Mouse (Mus musculus) hindbrain, embryonic 15.5 days (tissue): ENCODE results near the gene Prkg1. TPM values are rescaled to one million over a fixed set of nuclear protein-coding genes. Genes with fewer than 3 reads are reported as not detected.
"Not testable (repeated sequence)": the region's sequence is repeated elsewhere in the genome, so short reads cannot be mapped to it uniquely, and the experiment has no call there.

Source experiments
- ATAC-seq: fragments of 200-750 bp; cut with Nextera tagmentation; 2 replicates; pipeline ENCODE4 v1.8.0; 2017; ENCODE audit warnings: low read depth, moderate number of reproducible peaks, moderate TSS enrichment; ENCODE audit not compliant: low FRiP score
- H3K27ac ChIP-seq: fragments of 300-500 bp; sonication (generic); replicated peaks from 2 replicates; pipeline ENCODE4 v1.5.1; 2015; ENCODE audit warnings: mild to moderate bottlenecking, inconsistent platforms
- H3K27me3 ChIP-seq: fragments of 300-500 bp; sonication (generic); 2 replicates; pipeline ENCODE4 v1.6.1; 2015; ENCODE audit warnings: control low read depth, inconsistent platforms
- H3K36me3 ChIP-seq: fragments of 300-500 bp; sonication (generic); 2 replicates; pipeline ENCODE4 v1.6.1; 2015; ENCODE audit warnings: control low read depth, inconsistent platforms
- H3K4me1 ChIP-seq: fragments of 300-500 bp; sonication (generic); replicated peaks from 2 replicates; pipeline ENCODE4 v1.6.1; 2015; ENCODE audit warnings: control low read depth, inconsistent platforms
- H3K4me2 ChIP-seq: fragments of 300-500 bp; sonication (generic); 2 replicates; pipeline ENCODE4 v1.6.1; 2015; ENCODE audit warnings: moderate library complexity, mild to moderate bottlenecking, inconsistent platforms
- H3K4me3 ChIP-seq: fragments of 300-500 bp; sonication (generic); 2 replicates; pipeline ENCODE4 v1.5.1; 2015; ENCODE audit warnings: mild to moderate bottlenecking, inconsistent platforms
- H3K9ac ChIP-seq: fragments of 300-500 bp; sonication (generic); 2 replicates; pipeline ENCODE4 v1.6.1; 2015; ENCODE audit warnings: inconsistent platforms
- H3K9me3 ChIP-seq: fragments of 300-500 bp; sonication (generic); 2 replicates; pipeline ENCODE4 v1.6.1; 2016; ENCODE audit warnings: control low read depth, inconsistent platforms
- WGBS: fragments of 180-500 bp; shearing (Covaris S2); methylation state at CpG from one replicate; pipeline ENCODE4 v1.1.7; 2015; 5-methylcytosine and 5-hydroxymethylcytosine counted together
- polyA plus RNA-seq: library from polyadenylated mRNA; unstranded; fragments of >200 nt; fragmentation: Nextera tagmentation; extraction: Ambion mirVana; gene quantifications from 2 replicates; pipeline ENCODE4 v1.2.1, GENCODE M21; 2015

The Prkg1 gene
- polyA plus RNA-seq, 1 experiment from 2014 or later = 5.0 TPM

- H3K36me3 ChIP-seq = no peaks in the 10 kb centered on the region
- no peak for ATAC-seq
- WGBS = 63% methylated on average over 3 of the region's 3 CpGs
These were observed 536.4 kb downstream of the Prkg1 start for GRCm38 (mm10) chr19:31228385-31228784.

GRCm38 (mm10) chr19:31223457-31223856 is 541.4 kb downstream of the Prkg1 start:
- WGBS = 94% methylated on average over 1 of the region's 1 CpGs
- Histone ChIP-seq H3K27me3 (no peaks in the 10 kb centered on the region), H3K36me3 (no peaks in the 10 kb centered on the region), H3K4me3 (no peak overlapping the region), H3K9me3 (no peaks in the 10 kb centered on the region), H3K4me2 (no peak overlapping the region), H3K27ac (no peak overlapping the region), H3K9ac (no peak overlapping the region), H3K4me1 (no peaks in the 10 kb centered on the region)
- no peak for ATAC-seq

More at GRCm38 (mm10) chr19:31228385-31228784, 536.4 kb downstream of the Prkg1 start:
- no peaks in the 10 kb centered on the region for H3K9me3 ChIP-seq
- H3K27ac ChIP-seq = no peak overlapping the region
- H3K9ac ChIP-seq = no peak overlapping the region
- H3K4me2 ChIP-seq = no peak overlapping the region
- no peak overlapping the region for H3K4me3 ChIP-seq
- no peaks in the 10 kb centered on the region for H3K27me3 ChIP-seq
- H3K4me1 ChIP-seq = no peaks in the 10 kb centered on the region

- not testable (repeated sequence) for H3K36me3 ChIP-seq, H3K4me2 ChIP-seq, ATAC-seq, H3K9ac ChIP-seq, H3K4me1 ChIP-seq, H3K27ac ChIP-seq, H3K27me3 ChIP-seq, H3K9me3 ChIP-seq, H3K4me3 ChIP-seq
- WGBS = 88% methylated on average over 4 of the region's 4 CpGs
These were observed 545.6 kb downstream of the Prkg1 start for GRCm38 (mm10) chr19:31219261-31219660.

- Histone ChIP-seq H3K27me3 (no peaks in the 10 kb centered on the region), H3K9ac (no peak overlapping the region), H3K36me3 (no peaks in the 10 kb centered on the region), H3K9me3 (no peaks in the 10 kb centered on the region), H3K4me1 (no peaks in the 10 kb centered on the region), H3K27ac (no peak overlapping the region), H3K4me2 (no peak overlapping the region), H3K4me3 (no peak overlapping the region)
- ATAC-seq = no peak
- WGBS = 70% methylated on average over 3 of the region's 3 CpGs
These were observed 554.0 kb downstream of the Prkg1 start for GRCm38 (mm10) chr19:31210850-31211249.

GRCm38 (mm10) chr19:31210449-31210848 is 554.4 kb downstream of the Prkg1 start:
- Histone ChIP-seq H3K4me1 (no peaks in the 10 kb centered on the region), H3K4me2 (no peak overlapping the region), H3K36me3 (no peaks in the 10 kb centered on the region), H3K27me3 (no peaks in the 10 kb centered on the region), H3K9me3 (no peaks in the 10 kb centered on the region), H3K27ac (no peak overlapping the region), H3K4me3 (no peak overlapping the region), H3K9ac (no peak overlapping the region)
- no peak for ATAC-seq
- WGBS = 47% methylated on average over 2 of the region's 2 CpGs

- no peaks in the 10 kb centered on the region for H3K36me3 ChIP-seq
- no peak overlapping the region for H3K4me2 ChIP-seq
- H3K4me3 ChIP-seq = no peak overlapping the region
- ATAC-seq = no peak
- H3K4me1 ChIP-seq = no peaks in the 10 kb centered on the region
- no peaks in the 10 kb centered on the region for H3K9me3 ChIP-seq
- WGBS = 53% methylated on average over 5 of the region's 5 CpGs
- H3K9ac ChIP-seq = no peak overlapping the region
- H3K27ac ChIP-seq = no peak overlapping the region
- no peaks in the 10 kb centered on the region for H3K27me3 ChIP-seq
These were observed 565.2 kb downstream of the Prkg1 start for GRCm38 (mm10) chr19:31199583-31199982.

- no peak overlapping the region for H3K4me3 ChIP-seq
- ATAC-seq = no peak
- H3K4me1 ChIP-seq = no peaks in the 10 kb centered on the region
- H3K4me2 ChIP-seq = no peak overlapping the region
- H3K27ac ChIP-seq = no peak overlapping the region
- no peaks in the 10 kb centered on the region for H3K36me3 ChIP-seq
- H3K9me3 ChIP-seq = no peaks in the 10 kb centered on the region
- H3K27me3 ChIP-seq = no peaks in the 10 kb centered on the region
- 65% methylated on average over 4 of the region's 4 CpGs for WGBS
- no peak overlapping the region for H3K9ac ChIP-seq
These were observed 566.4 kb downstream of the Prkg1 start for GRCm38 (mm10) chr19:31198461-31198860.

- 85% methylated on average over 6 of the region's 6 CpGs for WGBS
- Histone ChIP-seq H3K27ac (no peak overlapping the region), H3K9me3 (no peaks in the 10 kb centered on the region), H3K27me3 (no peaks in the 10 kb centered on the region), H3K4me2 (no peak overlapping the region), H3K4me3 (no peak overlapping the region), H3K36me3 (no peaks in the 10 kb centered on the region), H3K9ac (no peak overlapping the region), H3K4me1 (no peaks in the 10 kb centered on the region)
- ATAC-seq = no peak
These were observed 567.8 kb downstream of the Prkg1 start for GRCm38 (mm10) chr19:31197076-31197475.

- WGBS = 62% methylated on average over 6 of the region's 6 CpGs
- Histone ChIP-seq H3K4me2 (no peak overlapping the region), H3K9ac (no peak overlapping the region), H3K9me3 (no peaks in the 10 kb centered on the region), H3K27me3 (no peaks in the 10 kb centered on the region), H3K27ac (no peak overlapping the region), H3K4me1 (no peaks in the 10 kb centered on the region), H3K36me3 (no peaks in the 10 kb centered on the region), H3K4me3 (no peak overlapping the region)
- no peak for ATAC-seq
These were observed 576.1 kb downstream of the Prkg1 start for GRCm38 (mm10) chr19:31188559-31189218.

- ATAC-seq = no peak
- H3K4me1 ChIP-seq = no peaks in the 10 kb centered on the region
- no peak overlapping the region for H3K4me3 ChIP-seq
- no peak overlapping the region for H3K4me2 ChIP-seq
- no peaks in the 10 kb centered on the region for H3K9me3 ChIP-seq
- H3K36me3 ChIP-seq = no peaks in the 10 kb centered on the region
- H3K9ac ChIP-seq = no peak overlapping the region
- 82% methylated on average over 4 of the region's 4 CpGs for WGBS
- no peaks in the 10 kb centered on the region for H3K27me3 ChIP-seq
- no peak overlapping the region for H3K27ac ChIP-seq
These were observed 584.1 kb downstream of the Prkg1 start for GRCm38 (mm10) chr19:31180757-31181156.

- 90% methylated on average over 8 of the region's 8 CpGs for WGBS
- no peaks in the 10 kb centered on the region for H3K27me3 ChIP-seq
- no peak overlapping the region for H3K9ac ChIP-seq
- H3K27ac ChIP-seq = no peak overlapping the region
- H3K4me1 ChIP-seq = no peaks in the 10 kb centered on the region
- no peak overlapping the region for H3K4me2 ChIP-seq
- no peaks in the 10 kb centered on the region for H3K36me3 ChIP-seq
- no peaks in the 10 kb centered on the region for H3K9me3 ChIP-seq
- no peak overlapping the region for H3K4me3 ChIP-seq
- no peak for ATAC-seq
These were observed 587.4 kb downstream of the Prkg1 start for GRCm38 (mm10) chr19:31177279-31177922.

GRCm38 (mm10) chr19:31170985-31171384 is 593.8 kb downstream of the Prkg1 start:
- no peak overlapping the region for H3K27ac ChIP-seq
- no peak overlapping the region for H3K9ac ChIP-seq
- no peaks in the 10 kb centered on the region for H3K4me1 ChIP-seq
- H3K4me3 ChIP-seq = no peak overlapping the region
- no peak for ATAC-seq
- H3K36me3 ChIP-seq = no peaks in the 10 kb centered on the region
- no peaks in the 10 kb centered on the region for H3K27me3 ChIP-seq
- 31% methylated on average over 1 of the region's 1 CpGs for WGBS
- no peak overlapping the region for H3K4me2 ChIP-seq
- H3K9me3 ChIP-seq = no peaks in the 10 kb centered on the region
